In genomic region chr12:85144276-85144675, GRCm38 (mm10) we compare ENCODE assay signal across 9 mouse cellular contexts. TPM values are rescaled to one million over a fixed set of nuclear protein-coding genes. Genes with fewer than 3 reads are reported as not detected.
DNase-seq lines count a peak whose midpoint lies in the region; ATAC-seq and TF ChIP-seq lines count a peak whose summit lies in the region.
"Not testable (repeated sequence)": the region's sequence is repeated elsewhere in the genome, so short reads cannot be mapped to it uniquely, and the experiment has no call there.
"Had no signal": no experiment of that assay in that cellular context is flagged by ENCODE, and none has a peak within 500 bp of the region (broad histone marks: within the 10 kb centered on the region; RNA-seq: fewer than 3 reads in every experiment).

No protein-coding gene starts in this region.

- H3K4me1 ChIP-seq in E14TG2a.4 (replicated peaks; ENCODE audit: low read depth, low read length) = peaks cover 60% of the 10 kb centered on the region
- not testable (repeated sequence) for H3K4me1 ChIP-seq in hindbrain, postnatal 0 days (ENCODE audit: insufficient read depth, low read length); kidney, postnatal 0 days (replicated peaks; ENCODE audit: insufficient read depth, low read length); liver, embryonic 14.5 days (replicated peaks; ENCODE audit: control insufficient read depth in 2 of 2, insufficient read depth in 2 of 2, low read length in 1 of 2); lung, postnatal 0 days (ENCODE audit: insufficient read depth, low read depth, low read length)

- not testable (repeated sequence) for H3K9ac ChIP-seq in hindbrain, postnatal 0 days (replicated peaks; ENCODE audit: low read length); kidney, postnatal 0 days (ENCODE audit: low read depth, low read length); liver, embryonic 14.5 days (replicated peaks); lung, postnatal 0 days (replicated peaks; ENCODE audit: low read depth)

- not testable (repeated sequence) for H3K36me3 ChIP-seq in E14TG2a.4 (ENCODE audit: insufficient read depth, low read length); hindbrain, postnatal 0 days (ENCODE audit: insufficient read depth, low read length); kidney, postnatal 0 days (ENCODE audit: insufficient read depth, low read length); liver, embryonic 14.5 days (replicated peaks; ENCODE audit: control insufficient read depth, insufficient read depth, low read depth); lung, postnatal 0 days (ENCODE audit: insufficient read depth, low read length)

- intact Hi-C loops in gastrocnemius, adult 2 months (cut with DNase I) = loop anchor here (10.0 kb wide), 1 partner anchor 341 kb away; no protein-coding TSS in a partner anchor

- H3K9me3 ChIP-seq in E14TG2a.4 (ENCODE audit: low read length); hindbrain, postnatal 0 days (ENCODE audit: low read length); kidney, postnatal 0 days (replicated peaks; ENCODE audit: low read length); liver, embryonic 14.5 days (ENCODE audit: control insufficient read depth, low read length); lung, postnatal 0 days (ENCODE audit: low read length): not testable (repeated sequence)

- TF ChIP-seq CTCF in E14TG2a.4 (conservative IDR thresholded peaks at IDR 0.05; ENCODE audit: low read length) = peak; percentile 39
- peak; percentile 58 for TF ChIP-seq CTCF in gastrocnemius, adult 2 months (IDR thresholded peaks at IDR 0.05)
- peak; percentile 53 for TF ChIP-seq CTCF in hindbrain, postnatal 0 days (IDR thresholded peaks at IDR 0.05; ENCODE audit: low read depth)
- peak; percentile 52 for TF ChIP-seq CTCF in kidney, postnatal 0 days (IDR thresholded peaks at IDR 0.05; ENCODE audit: low read depth)
- peak; percentile 49 for TF ChIP-seq CTCF in liver, embryonic 14.5 days (IDR thresholded peaks at IDR 0.05; ENCODE audit: low read depth)
- peak; percentile 49 for TF ChIP-seq CTCF in lung, postnatal 0 days (IDR thresholded peaks at IDR 0.05)

- not testable (repeated sequence) for TF ChIP-seq EP300 in liver, embryonic 14.5 days (IDR thresholded peaks at IDR 0.05; ENCODE audit: low read depth); lung, postnatal 0 days (IDR thresholded peaks at IDR 0.05)

- peaks cover 37% of the 10 kb centered on the region for H3K27me3 ChIP-seq in E14TG2a.4 (ENCODE audit: insufficient read depth, low read length)
- H3K27me3 ChIP-seq in hindbrain, postnatal 0 days (ENCODE audit: insufficient read depth, low read length); kidney, postnatal 0 days (ENCODE audit: insufficient read depth, low read length); liver, embryonic 14.5 days (ENCODE audit: control insufficient read depth, insufficient read depth, low read length); lung, postnatal 0 days (replicated peaks; ENCODE audit: insufficient read depth, low read length): not testable (repeated sequence)

- not testable (repeated sequence) for H3K4me3 ChIP-seq in E14TG2a.4 (replicated peaks; ENCODE audit: low read length); gastrocnemius, adult 2 months; hindbrain, postnatal 0 days (ENCODE audit: low read length); kidney, postnatal 0 days (replicated peaks; ENCODE audit: low read depth, low read length); liver, embryonic 14.5 days (ENCODE audit: insufficient read depth in 1 of 2, low read depth in 2 of 2, low read length in 2 of 2); lung, postnatal 0 days (ENCODE audit: low read depth, low read length)

- peak; percentile 49 for DNase-seq in cerebellum, adult 9-10 months
- DNase-seq in gastrocnemius, adult 2 months; hindbrain, postnatal 0 days (ENCODE audit: low spot score); kidney, postnatal 0 days (ENCODE audit: low spot score); liver, embryonic 14.5 days (ENCODE audit: low read depth in 3 of 3, low spot score in 3 of 3); lung, postnatal 0 days (ENCODE audit: low spot score): not testable (repeated sequence)

- H3K27ac ChIP-seq in gastrocnemius, adult 2 months; hindbrain, postnatal 0 days; kidney, postnatal 0 days; liver, embryonic 14.5 days; lung, postnatal 0 days (ENCODE audit: low read length): not testable (repeated sequence)

- not testable (repeated sequence) for ATAC-seq in hindbrain, postnatal 0 days; kidney, postnatal 0 days (replicated peaks; ENCODE audit: low FRiP score, low read depth); liver, embryonic 14.5 days (ENCODE audit: insufficient read depth); lung, postnatal 0 days

- WGBS in hindbrain, postnatal 0 days = 64% methylated on average over 2 of the region's 2 CpGs
- WGBS in kidney, postnatal 0 days = 77% methylated on average over 2 of the region's 2 CpGs
- WGBS in liver, embryonic 14.5 days (ENCODE audit: insufficient replicate concordance) = 53% methylated on average over 2 of the region's 2 CpGs
- WGBS in lung, postnatal 0 days = 58% methylated on average over 2 of the region's 2 CpGs

- H3K4me2 ChIP-seq in hindbrain, postnatal 0 days (ENCODE audit: low read depth, low read length); kidney, postnatal 0 days (ENCODE audit: low read length); liver, embryonic 14.5 days (ENCODE audit: low read depth); lung, postnatal 0 days (replicated peaks; ENCODE audit: low read depth, low read length): not testable (repeated sequence)

RNA-seq across cellular contexts. Expression of gene Rps6kl1, which starts 6.8 kb away (rescaled TPM):
- 1 to 10 TPM in 1 of 2 experiments, under 1 TPM in 1; 0.94 to 1.1 TPM for total RNA-seq in gastrocnemius, adult 2 months (2021)
- total RNA-seq in hindbrain, postnatal 0 days (2014; rRNA removed) = 42.0 TPM in 2 replicates
- polyA plus RNA-seq in hindbrain, postnatal 0 days (2015; fragmentation: Nextera tagmentation; extraction: Ambion mirVana) = 29.3 and 30.8 TPM in 2 replicates
- 0.87 and 1.1 TPM in 2 replicates for polyA plus RNA-seq in kidney, postnatal 0 days (2015; fragmentation: Nextera tagmentation; extraction: Ambion mirVana)
- 0.31 and 0.57 TPM in 2 replicates for polyA plus RNA-seq in liver, embryonic 14.5 days (2012; rRNA removed)
- 0.30 and 0.57 TPM in 2 replicates for polyA plus RNA-seq in liver, embryonic 14.5 days (2014; fragmentation: Nextera tagmentation; extraction: Ambion mirVana)
- 0.82 and 0.83 TPM in 2 replicates for polyA plus RNA-seq in lung, postnatal 0 days (2015; fragmentation: Nextera tagmentation; extraction: Ambion mirVana)
- total RNA-seq: hematopoietic stem cell, adult 5-6 weeks had no signal

RNA-seq across cellular contexts. Expression of gene Pgf, which starts 33.3 kb away (rescaled TPM):
- 1 to 10 TPM; 1.5 to 1.8 TPM for total RNA-seq in gastrocnemius, adult 2 months (2021)
- total RNA-seq in hindbrain, postnatal 0 days (2014; rRNA removed) = 2.9 and 5.0 TPM in 2 replicates
- 10.0 TPM in 2 replicates for polyA plus RNA-seq in hindbrain, postnatal 0 days (2015; fragmentation: Nextera tagmentation; extraction: Ambion mirVana)
- polyA plus RNA-seq in kidney, postnatal 0 days (2015; fragmentation: Nextera tagmentation; extraction: Ambion mirVana) = 5.6 and 6.1 TPM in 2 replicates
- polyA plus RNA-seq in liver, embryonic 14.5 days (2012; rRNA removed) = 0.09 and 0.32 TPM in 2 replicates
- 0.08 and 0.34 TPM in 2 replicates for polyA plus RNA-seq in liver, embryonic 14.5 days (2014; fragmentation: Nextera tagmentation; extraction: Ambion mirVana)
- 12.7 and 19.0 TPM in 2 replicates for polyA plus RNA-seq in lung, postnatal 0 days (2015; fragmentation: Nextera tagmentation; extraction: Ambion mirVana)
- polyA plus RNA-seq: CD4-positive, CD25-positive, alpha-beta regulatory T cell, adult 4 months had no signal

RNA-seq across cellular contexts. Expression of gene Dlst, which starts 33.6 kb away (rescaled TPM):
- 100 to 1,000 TPM; 247 to 365 TPM for total RNA-seq in gastrocnemius, adult 2 months (2021)
- total RNA-seq in hindbrain, postnatal 0 days (2014; rRNA removed) = 104 and 115 TPM in 2 replicates
- 104 and 108 TPM in 2 replicates for polyA plus RNA-seq in hindbrain, postnatal 0 days (2015; fragmentation: Nextera tagmentation; extraction: Ambion mirVana)
- 123 and 131 TPM in 2 replicates for polyA plus RNA-seq in kidney, postnatal 0 days (2015; fragmentation: Nextera tagmentation; extraction: Ambion mirVana)
- 54.6 and 73.7 TPM in 2 replicates for polyA plus RNA-seq in liver, embryonic 14.5 days (2012; rRNA removed)
- 59.2 and 67.8 TPM in 2 replicates for polyA plus RNA-seq in liver, embryonic 14.5 days (2014; fragmentation: Nextera tagmentation; extraction: Ambion mirVana)
- 70.7 and 72.5 TPM in 2 replicates for polyA plus RNA-seq in lung, postnatal 0 days (2015; fragmentation: Nextera tagmentation; extraction: Ambion mirVana)

RNA-seq across cellular contexts. Expression of gene Prox2, which starts 33.7 kb away (rescaled TPM):
- total RNA-seq in gastrocnemius, adult 2 months (2021) = 1 to 10 TPM; 1.7 to 3.0 TPM
- 0.68 and 0.79 TPM in 2 replicates for total RNA-seq in hindbrain, postnatal 0 days (2014; rRNA removed)
- 1.4 and 2.0 TPM in 2 replicates for polyA plus RNA-seq in hindbrain, postnatal 0 days (2015; fragmentation: Nextera tagmentation; extraction: Ambion mirVana)
- 3.0 and 3.3 TPM in 2 replicates for polyA plus RNA-seq in kidney, postnatal 0 days (2015; fragmentation: Nextera tagmentation; extraction: Ambion mirVana)
- 1.0 and 1.2 TPM in 2 replicates for polyA plus RNA-seq in liver, embryonic 14.5 days (2012; rRNA removed)
- 2.2 and 2.8 TPM in 2 replicates for polyA plus RNA-seq in liver, embryonic 14.5 days (2014; fragmentation: Nextera tagmentation; extraction: Ambion mirVana)
- polyA plus RNA-seq in lung, postnatal 0 days (2015; fragmentation: Nextera tagmentation; extraction: Ambion mirVana) = 3.7 and 5.6 TPM in 2 replicates

Comparison
In these comparisons a context has a peak if more than half of its experiments do, and no peak if none do; other contexts are left out.
1. RNA of gene Rps6kl1, which starts 6.8 kb away (polyA plus RNA-seq): 29.3 to 30.8 TPM in hindbrain, postnatal 0 days; 0.87 to 1.1 TPM in kidney, postnatal 0 days, 0.82 to 0.83 TPM in lung, postnatal 0 days and 0.30 to 0.57 TPM in liver, embryonic 14.5 days; every median in the first group is over 10 times any median in the second.
2. Peak in every context shown above with its lines, with median percentiles within 50 percentile points of each other: CTCF ChIP-seq.